Mouse (Mus musculus): ENCODE measurements around the gene Cnpy1. TPM values are rescaled to one million over a fixed set of nuclear protein-coding genes. Genes with fewer than 3 reads are reported as not detected.

The Cnpy1 gene
- polyA plus RNA-seq, 1 experiment from 2014 or later, result not detected

DNA sequence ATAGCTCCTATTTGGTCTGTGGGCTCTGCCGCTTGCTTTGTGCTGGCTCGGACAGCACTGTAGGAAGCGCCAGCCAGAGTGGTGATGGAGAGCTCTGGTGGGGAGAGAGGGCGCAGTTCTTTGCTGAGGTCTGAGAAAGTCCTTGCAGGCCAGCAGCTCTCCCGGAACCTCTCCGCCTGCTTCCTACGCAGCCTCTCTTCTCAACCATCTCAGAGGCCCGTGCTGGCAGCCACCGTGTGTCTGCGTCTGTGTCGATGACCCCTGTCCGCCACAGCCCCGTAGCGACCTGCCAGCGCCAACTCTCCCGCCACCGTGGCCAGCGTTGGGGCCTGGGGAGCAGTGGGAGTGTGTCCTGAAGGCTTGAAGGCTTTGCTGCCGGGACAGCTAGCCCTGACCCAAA is 74.7 kb downstream of the Cnpy1 start:
- H3K4me2 ChIP-seq, result no peak overlapping the region
- no peak overlapping the region for H3K9ac ChIP-seq
- H3K4me3 ChIP-seq, result no peak overlapping the region
- no peaks in the 10 kb centered on the region for H3K9me3 ChIP-seq
- WGBS, result 2% methylated on average over 19 of the region's 19 CpGs
- no peak for ATAC-seq (ENCODE audit: extremely low read depth, insufficient number of reproducible peaks, low FRiP score, low TSS enrichment)
- H3K4me1 ChIP-seq, result peaks cover 27% of the 10 kb centered on the region
- no peak overlapping the region for H3K27ac ChIP-seq (replicated peaks)
- peaks cover 97% of the 10 kb centered on the region for H3K27me3 ChIP-seq (replicated peaks)
- no peaks in the 10 kb centered on the region for H3K36me3 ChIP-seq

GRCm38 (mm10) chr5:28170081-28170480 is 75.5 kb downstream of the Cnpy1 start:
- no peaks in the 10 kb centered on the region for H3K9me3 ChIP-seq
- H3K27me3 ChIP-seq (replicated peaks), result peaks cover 97% of the 10 kb centered on the region
- no peak overlapping the region for H3K4me2 ChIP-seq
- no peak for ATAC-seq (ENCODE audit: extremely low read depth, insufficient number of reproducible peaks, low FRiP score, low TSS enrichment)
- peaks cover 35% of the 10 kb centered on the region for H3K4me1 ChIP-seq
- no peak overlapping the region for H3K4me3 ChIP-seq
- H3K27ac ChIP-seq (replicated peaks), result no peak overlapping the region
- H3K9ac ChIP-seq, result no peak overlapping the region
- no peaks in the 10 kb centered on the region for H3K36me3 ChIP-seq
- 7% methylated on average over 17 of the region's 17 CpGs for WGBS

DNA sequence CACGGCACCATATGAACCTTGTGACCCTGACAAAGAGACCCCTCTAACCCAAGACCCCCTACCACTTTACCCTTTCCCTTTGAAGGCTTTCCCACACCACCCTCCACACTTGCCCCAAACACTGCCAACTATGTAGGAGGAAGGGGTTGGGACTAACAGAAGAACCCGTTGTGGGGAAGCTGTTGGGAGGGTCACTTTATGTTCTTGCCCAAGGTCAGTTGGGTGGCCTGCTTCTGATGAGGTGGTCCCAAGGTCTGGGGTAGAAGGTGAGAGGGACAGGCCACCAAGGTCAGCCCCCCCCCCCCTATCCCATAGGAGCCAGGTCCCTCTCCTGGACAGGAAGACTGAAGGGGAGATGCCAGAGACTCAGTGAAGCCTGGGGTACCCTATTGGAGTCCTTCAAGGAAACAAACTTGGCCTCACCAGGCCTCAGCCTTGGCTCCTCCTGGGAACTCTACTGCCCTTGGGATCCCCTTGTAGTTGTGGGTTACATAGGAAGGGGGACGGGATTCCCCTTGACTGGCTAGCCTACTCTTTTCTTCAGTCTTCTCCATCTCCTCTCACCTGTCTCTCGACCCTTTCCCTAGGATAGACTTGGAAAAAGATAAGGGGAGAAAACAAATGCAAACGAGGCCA is 76.3 kb downstream of the Cnpy1 start:
- WGBS, result 6% methylated on average over 5 of the region's 5 CpGs

GRCm38 (mm10) chr5:28168253-28169165 is 77.1 kb downstream of the Cnpy1 start:
- Histone ChIP-seq H3K4me3 (peak overlapping the region; percentile 35), H3K36me3 (no peaks in the 10 kb centered on the region), H3K4me2 (peak overlapping the region; percentile 44), H3K9ac (no peak overlapping the region), H3K9me3 (no peaks in the 10 kb centered on the region), H3K27me3 (replicated peaks) (peaks cover 97% of the 10 kb centered on the region), H3K27ac (replicated peaks) (no peak overlapping the region), H3K4me1 (peaks cover 37% of the 10 kb centered on the region)
- under 1% methylated on average over 36 of the region's 36 CpGs for WGBS
- ATAC-seq (ENCODE audit: extremely low read depth, insufficient number of reproducible peaks, low FRiP score, low TSS enrichment), result no peak

More for the DNA sequence above, 76.3 kb downstream of the Cnpy1 start:
- Histone ChIP-seq H3K4me1 (peaks cover 37% of the 10 kb centered on the region), H3K4me3 (no peak overlapping the region), H3K36me3 (no peaks in the 10 kb centered on the region), H3K9me3 (no peaks in the 10 kb centered on the region), H3K4me2 (no peak overlapping the region), H3K27ac (replicated peaks) (no peak overlapping the region), H3K27me3 (replicated peaks) (peaks cover 97% of the 10 kb centered on the region), H3K9ac (no peak overlapping the region)
- ATAC-seq (ENCODE audit: extremely low read depth, insufficient number of reproducible peaks, low FRiP score, low TSS enrichment), result no peak

GRCm38 (mm10) chr5:28167611-28168252 is 77.9 kb downstream of the Cnpy1 start:
- ATAC-seq (ENCODE audit: extremely low read depth, insufficient number of reproducible peaks, low FRiP score, low TSS enrichment), result no peak
- Histone ChIP-seq H3K9me3 (no peaks in the 10 kb centered on the region), H3K4me3 (peak overlapping the region; percentile 35), H3K4me2 (peak overlapping the region; percentile 44), H3K27ac (replicated peaks) (no peak overlapping the region), H3K9ac (no peak overlapping the region), H3K36me3 (no peaks in the 10 kb centered on the region), H3K27me3 (replicated peaks) (peaks cover 97% of the 10 kb centered on the region), H3K4me1 (peaks cover 37% of the 10 kb centered on the region)
- 2% methylated on average over 29 of the region's 29 CpGs for WGBS

GRCm38 (mm10) chr5:28166256-28167231 is 79.1 kb downstream of the Cnpy1 start:
- Histone ChIP-seq H3K27ac (replicated peaks) (no peak overlapping the region), H3K36me3 (no peaks in the 10 kb centered on the region), H3K9ac (peak overlapping the region; percentile 54), H3K27me3 (replicated peaks) (peaks cover 97% of the 10 kb centered on the region), H3K9me3 (no peaks in the 10 kb centered on the region), H3K4me2 (peak overlapping the region; percentile 86), H3K4me3 (peak overlapping the region; percentile 59), H3K4me1 (peaks cover 45% of the 10 kb centered on the region)
- WGBS, result under 1% methylated on average over 103 of the region's 111 CpGs
- ATAC-seq (ENCODE audit: extremely low read depth, insufficient number of reproducible peaks, low FRiP score, low TSS enrichment), result no peak

DNA sequence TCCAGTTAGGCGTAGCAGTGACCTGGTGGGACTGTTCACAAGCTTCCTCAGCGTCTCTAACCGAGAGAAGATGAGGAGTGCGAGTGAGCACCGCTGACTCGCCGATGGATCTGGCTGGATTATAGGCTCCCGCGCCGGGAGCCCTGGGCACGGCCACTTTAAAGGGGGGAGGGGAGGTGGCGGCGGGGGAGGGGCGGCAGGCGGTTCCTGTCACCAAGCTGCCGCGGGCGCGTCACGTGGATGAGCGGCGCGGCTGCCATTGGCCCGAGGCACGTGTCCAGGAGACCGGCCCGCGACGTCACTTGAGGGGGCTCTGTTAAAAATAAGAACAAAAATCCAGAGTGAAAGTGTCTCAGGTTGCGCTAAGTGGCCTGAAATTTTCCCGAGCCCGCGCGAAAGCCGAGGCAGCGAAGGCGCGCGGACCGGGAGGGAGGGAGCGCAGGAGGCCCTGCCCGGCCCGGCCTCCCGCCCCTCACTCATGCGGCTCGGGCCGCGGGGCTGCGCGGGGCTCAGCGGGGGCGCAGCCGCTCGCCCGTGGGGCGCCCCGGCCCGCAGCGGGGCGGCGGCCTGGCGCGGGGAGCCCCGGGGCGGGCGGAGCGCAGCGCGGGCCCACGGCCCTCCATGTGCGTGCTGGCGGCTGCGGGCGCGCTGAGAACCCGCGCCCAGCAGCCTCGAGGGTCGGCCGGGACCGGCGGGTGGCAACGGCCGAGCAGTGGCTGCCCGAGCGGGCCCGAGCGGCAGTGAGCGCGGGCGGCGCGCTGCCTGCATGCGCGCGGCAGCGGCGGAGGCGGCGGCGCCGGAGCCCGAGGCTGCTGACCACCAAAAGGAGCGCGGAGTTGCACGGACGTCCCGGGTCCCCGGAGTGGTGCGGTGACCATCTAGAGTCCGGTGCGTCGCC is 80.0 kb downstream of the Cnpy1 start, which contains the start of gene En2:
Gene En2 (plus strand): TSS at position 337 of the 898 bp plus-strand sequence.
- under 1% methylated on average over 105 of the region's 113 CpGs for WGBS

DNA sequence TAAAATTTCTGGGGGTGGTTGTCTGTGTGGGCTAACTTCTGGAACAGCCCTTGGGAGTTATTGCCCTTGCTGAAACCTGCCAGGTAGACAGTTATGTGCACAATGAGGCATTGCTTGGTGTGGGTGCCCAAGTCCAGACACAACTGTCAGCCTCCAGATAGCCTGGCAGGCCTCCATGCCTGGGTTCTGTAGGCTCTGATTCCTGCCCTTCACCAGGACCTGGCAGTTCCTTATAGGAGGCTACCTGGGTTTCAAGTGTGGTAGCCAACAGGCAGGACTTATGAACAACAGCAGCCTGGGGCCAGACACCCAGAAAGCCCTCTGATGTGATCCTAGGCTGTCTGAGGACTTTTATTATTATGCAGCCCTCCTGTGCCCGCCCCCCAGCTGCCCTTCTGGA is 81.7 kb downstream of the Cnpy1 start:
- H3K36me3 ChIP-seq, result no peaks in the 10 kb centered on the region
- WGBS, result 4% methylated on average over 1 of the region's 1 CpGs
- ATAC-seq (ENCODE audit: extremely low read depth, insufficient number of reproducible peaks, low FRiP score, low TSS enrichment), result no peak

More for the DNA sequence above, 80.0 kb downstream of the Cnpy1 start, which contains the start of gene En2:
- Histone ChIP-seq H3K9me3 (no peaks in the 10 kb centered on the region), H3K27ac (replicated peaks) (no peak within 1 kb of the TSS), H3K9ac (peak within 1 kb of the TSS; percentile 54), H3K4me1 (peaks cover 43% of the 10 kb centered on the region), H3K27me3 (replicated peaks) (peaks cover 98% of the 10 kb centered on the region), H3K4me3 (peak within 1 kb of the TSS; percentile 59), H3K36me3 (no peaks in the 10 kb centered on the region), H3K4me2 (peak within 1 kb of the TSS; percentile 86)
- peak; percentile 56; the same call in 1 of the 2 replicates for ATAC-seq (ENCODE audit: extremely low read depth, insufficient number of reproducible peaks, low FRiP score, low TSS enrichment)

GRCm38 (mm10) chr5:28161938-28162402 is 83.6 kb downstream of the Cnpy1 start:
- WGBS, result 1% methylated on average over 24 of the region's 24 CpGs

More for the DNA sequence above, 81.7 kb downstream of the Cnpy1 start:
- H3K9me3 ChIP-seq, result no peaks in the 10 kb centered on the region
- H3K4me1 ChIP-seq, result peaks cover 42% of the 10 kb centered on the region
- H3K9ac ChIP-seq, result no peak overlapping the region
- H3K4me3 ChIP-seq, result no peak overlapping the region
- H3K27ac ChIP-seq (replicated peaks), result no peak overlapping the region
- H3K4me2 ChIP-seq, result no peak overlapping the region
- peaks cover 99% of the 10 kb centered on the region for H3K27me3 ChIP-seq (replicated peaks)

More at GRCm38 (mm10) chr5:28161938-28162402, 83.6 kb downstream of the Cnpy1 start:
- H3K27ac ChIP-seq (replicated peaks), result no peak overlapping the region
- no peaks in the 10 kb centered on the region for H3K9me3 ChIP-seq
- no peak for ATAC-seq (ENCODE audit: extremely low read depth, insufficient number of reproducible peaks, low FRiP score, low TSS enrichment)
- no peak overlapping the region for H3K9ac ChIP-seq
- H3K4me2 ChIP-seq, result peak overlapping the region; percentile 51
- H3K27me3 ChIP-seq (replicated peaks), result peaks cover 99% of the 10 kb centered on the region
- H3K4me3 ChIP-seq, result peak overlapping the region; percentile 30
- H3K4me1 ChIP-seq, result peaks cover 29% of the 10 kb centered on the region
- no peaks in the 10 kb centered on the region for H3K36me3 ChIP-seq

All from heart, embryonic 13.5 days (tissue).